Mouse (Mus musculus) megakaryocyte, embryonic 14.5 days (primary cell): ENCODE measurements around the gene Lrfn1.

ENCODE experiments used
- FLI1 ChIP-seq: IDR thresholded peaks from 2 replicates; pipeline ENCODE4 v1.6.1; 2012; ENCODE audit warnings: low read length, inconsistent platforms, mixed read lengths
- GATA1 ChIP-seq: IDR thresholded peaks from 3 replicates; pipeline ENCODE4 v1.6.1; 2012; ENCODE audit warnings: mixed read lengths, low read length, inconsistent platforms, borderline replicate concordance

GRCm38 (mm10) chr7:28460361-28460760 lies 8.6 kb downstream of the Lrfn1 start:
- TF ChIP-seq GATA1 (no peak), FLI1 (no peak)
